ENCODE assay signal across 8 mouse cellular contexts in the genomic region with DNA sequence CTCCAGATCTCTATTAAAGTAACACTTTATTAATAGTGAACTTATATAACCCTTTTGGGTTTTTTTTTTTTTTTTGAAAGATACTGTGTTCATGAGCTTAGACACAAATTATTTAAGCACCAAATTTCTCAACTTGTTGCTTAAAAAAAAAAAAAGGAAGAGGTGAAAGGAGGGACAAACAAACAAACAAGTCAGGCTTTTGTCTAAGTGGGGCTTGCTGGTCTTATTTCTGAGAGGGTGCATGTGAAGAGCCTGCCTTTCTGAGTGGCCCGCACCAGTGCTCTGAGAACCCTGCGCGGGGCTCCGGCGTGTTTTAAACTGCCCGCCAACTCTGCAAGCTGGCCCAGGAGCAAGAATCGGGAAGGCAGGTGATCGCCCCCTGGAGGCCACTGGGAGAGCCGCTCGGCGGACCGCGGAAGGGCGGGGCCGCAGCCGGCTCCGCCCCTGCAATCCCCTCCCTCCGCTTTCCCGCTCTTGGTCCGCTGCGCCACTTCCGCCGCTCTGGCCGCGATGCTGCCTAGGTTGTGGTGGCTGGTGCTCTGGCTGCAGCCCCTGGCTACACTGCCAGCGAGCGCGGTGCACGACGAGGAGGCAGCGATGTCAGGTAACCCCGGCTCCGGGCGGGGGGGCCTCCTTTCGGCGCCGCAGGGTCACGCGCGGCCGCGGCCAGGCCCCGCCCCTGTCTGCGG. TPM values are rescaled to one million over a fixed set of nuclear protein-coding genes. Genes with fewer than 3 reads are reported as not detected.
DNase-seq lines count a peak whose midpoint lies in the region; ATAC-seq and TF ChIP-seq lines count a peak whose summit lies in the region.

A gene (plus strand): TSS at position 456 of the 689 bp plus-strand sequence.

- peak within 1 kb of the TSS; percentile 82 for H3K9ac ChIP-seq in forebrain, postnatal 0 days
- peak within 1 kb of the TSS; percentile 87 for H3K9ac ChIP-seq in lung, embryonic 14.5 days

- under 1% methylated on average over 44 of the region's 44 CpGs for WGBS in cerebellum, adult 2 months
- WGBS in forebrain, postnatal 0 days, result under 1% methylated on average over 43 of the region's 44 CpGs
- under 1% methylated on average over 44 of the region's 44 CpGs for WGBS in lung, embryonic 14.5 days

- peak within 1 kb of the TSS; percentile 87 for H3K27ac ChIP-seq in cerebellum, adult 2 months (ENCODE audit: insufficient read depth, low read length)
- peak within 1 kb of the TSS; percentile 84 for H3K27ac ChIP-seq in forebrain, postnatal 0 days (ENCODE audit: low read depth, low read length)
- peak within 1 kb of the TSS; percentile 87 for H3K27ac ChIP-seq in lung, embryonic 14.5 days (ENCODE audit: low read depth)

- TF ChIP-seq POLR2A in cerebellum, adult 2 months (IDR thresholded peaks at IDR 0.05; ENCODE audit: borderline replicate concordance, insufficient read depth, low read length), result peak; percentile 64

- H3K4me3 ChIP-seq in cerebellum, adult 2 months (replicated peaks; ENCODE audit: insufficient read depth, low read depth, low read length), result peak within 1 kb of the TSS; percentile 90
- H3K4me3 ChIP-seq in forebrain, postnatal 0 days (ENCODE audit: low read depth, low read length), result peak within 1 kb of the TSS; percentile 82
- peak within 1 kb of the TSS; percentile 87 for H3K4me3 ChIP-seq in lung, embryonic 14.5 days (ENCODE audit: low read depth, low read length)

- 0 out of 2 replicates have a peak, but pooled peaks cover 3% of the 10 kb centered on the region for H3K36me3 ChIP-seq in forebrain, postnatal 0 days (ENCODE audit: insufficient read depth)
- H3K36me3 ChIP-seq in lung, embryonic 14.5 days (ENCODE audit: insufficient read depth), result no peaks in the 10 kb centered on the region

- H3K4me1 ChIP-seq in cerebellum, adult 2 months (ENCODE audit: control insufficient read depth, insufficient read depth, low read length), result peaks cover 2% of the 10 kb centered on the region; the same call in 1 of the 2 replicates
- H3K4me1 ChIP-seq in forebrain, postnatal 0 days (ENCODE audit: insufficient read depth), result peaks cover 8% of the 10 kb centered on the region; the same call in 1 of the 2 replicates
- H3K4me1 ChIP-seq in lung, embryonic 14.5 days (ENCODE audit: insufficient read depth), result 0 out of 2 replicates have a peak, but pooled peaks cover 3% of the 10 kb centered on the region

- peak; percentile 78 for DNase-seq in MEL-GATA-1-ER (ENCODE audit: extremely low read depth, low read depth)
- peak; percentile 89 to 97 for DNase-seq in cerebellum, adult 2 months
- peak; percentile 92 for DNase-seq in forebrain, postnatal 0 days
- peak; percentile 96 for DNase-seq in heart, postnatal 4 days
- peak; percentile 83 to 93 for DNase-seq in layer of hippocampus, adult 8-10 months (ENCODE audit: low spot score in 2 of 2)
- DNase-seq in lung, embryonic 14.5 days, result peak; percentile 95
- peak; percentile 88 for DNase-seq in testis, postnatal 14 days (ENCODE audit: low spot score)

- no peaks in the 10 kb centered on the region for H3K9me3 ChIP-seq in forebrain, postnatal 0 days (ENCODE audit: low read length)
- no peaks in the 10 kb centered on the region for H3K9me3 ChIP-seq in lung, embryonic 14.5 days (ENCODE audit: low read depth, low read length)

- H3K4me2 ChIP-seq in forebrain, postnatal 0 days (ENCODE audit: low read depth), result peak within 1 kb of the TSS; percentile 52
- peak within 1 kb of the TSS; percentile 68 for H3K4me2 ChIP-seq in lung, embryonic 14.5 days

- no peaks in the 10 kb centered on the region for H3K27me3 ChIP-seq in cerebellum, adult 2 months (ENCODE audit: control insufficient read depth, insufficient read depth, low read length)
- H3K27me3 ChIP-seq in forebrain, postnatal 0 days (ENCODE audit: insufficient read depth, low read length), result no peaks in the 10 kb centered on the region
- no peaks in the 10 kb centered on the region for H3K27me3 ChIP-seq in lung, embryonic 14.5 days (ENCODE audit: insufficient read depth, low read length)

- peak; percentile 95 for ATAC-seq in forebrain, postnatal 0 days
- ATAC-seq in lung, embryonic 14.5 days (ENCODE audit: insufficient read depth), result peak; percentile 96
- ATAC-seq in neutrophil, adult 5-6 weeks (ENCODE audit: extremely low read depth, insufficient number of reproducible peaks, low FRiP score, poor library complexity, severe bottlenecking), result peak; percentile 88

- TF ChIP-seq CTCF in cerebellum, adult 2 months (IDR thresholded peaks at IDR 0.05; ENCODE audit: borderline replicate concordance, insufficient read depth, low read depth, low read length), result peak; percentile 75
- peak; percentile 92 for TF ChIP-seq CTCF in forebrain, postnatal 0 days (IDR thresholded peaks at IDR 0.05; ENCODE audit: low read depth)
- peak; percentile 82 for TF ChIP-seq CTCF in lung, embryonic 14.5 days (IDR thresholded peaks at IDR 0.05; ENCODE audit: low read depth)

RNA-seq across cellular contexts. Expression of the gene that starts here (rescaled TPM):
- 9.3 and 11.3 TPM in 2 replicates for polyA plus RNA-seq in cerebellum, adult 2 months (2012; rRNA removed)
- 10.1 and 10.3 TPM in 2 replicates for total RNA-seq in forebrain, postnatal 0 days (2014; rRNA removed)
- 4.2 and 4.7 TPM in 2 replicates for polyA plus RNA-seq in forebrain, postnatal 0 days (2015; fragmentation: Nextera tagmentation; extraction: Ambion mirVana)
- 1 to 10 TPM; 4.6 to 4.9 TPM for total RNA-seq in heart, postnatal 4 days (2021)
- total RNA-seq in layer of hippocampus, adult 8-10 months (2022), result 1 to 10 TPM; 4.0 to 5.8 (median 4.4) TPM
- 12.2 and 14.3 TPM in 2 replicates for polyA plus RNA-seq in lung, embryonic 14.5 days (2014; fragmentation: Nextera tagmentation; extraction: Ambion mirVana)
- total RNA-seq in neutrophil, adult 5-6 weeks (2017), result 47.9 and 56.1 TPM in 2 replicates

Comparison
In these comparisons a context has a peak if more than half of its experiments do, and no peak if none do; other contexts are left out.
1. Peak in every context shown above with its lines: DNase-seq, ATAC-seq, H3K4me3 ChIP-seq and H3K27ac ChIP-seq.